Mouse (Mus musculus): Measurements from ENCODE around the gene Gm2174. TPM values are rescaled to one million over a fixed set of nuclear protein-coding genes. Genes with fewer than 3 reads are reported as not detected.

Gene Gm2174
- polyA plus RNA-seq, 1 experiment from 2014 or later: 1.0 TPM

DNA sequence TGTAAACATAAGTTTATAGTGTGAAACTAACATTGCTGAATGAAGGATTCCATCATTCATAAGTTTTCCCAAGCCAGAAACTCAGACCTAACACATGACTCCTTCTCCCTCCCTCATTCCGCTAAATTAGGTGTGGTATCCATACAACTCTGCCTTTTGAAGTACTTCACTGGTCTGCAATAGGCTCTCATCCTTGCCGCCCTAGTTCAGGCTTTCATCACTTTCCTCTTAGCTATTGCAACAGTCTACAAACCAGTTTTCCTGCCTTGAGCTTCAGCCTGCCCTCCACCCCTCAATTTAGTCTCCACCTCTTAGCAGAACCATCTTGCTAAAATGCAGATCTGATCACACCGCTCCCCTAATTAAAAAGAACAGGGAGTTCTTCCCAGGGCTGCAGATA, 29.8 kb downstream of the Gm2174 start:
- 80% methylated on average over 3 of the region's 3 CpGs for WGBS
- no peaks in the 10 kb centered on the region for H3K36me3 ChIP-seq (ENCODE audit: control insufficient read depth, insufficient read depth, low read length)
- no peak overlapping the region for H3K4me3 ChIP-seq (ENCODE audit: low read length)
- no peak overlapping the region for H3K4me2 ChIP-seq (replicated peaks; ENCODE audit: low read depth, low read length)
- no peaks in the 10 kb centered on the region for H3K9me3 ChIP-seq (ENCODE audit: control insufficient read depth, low read length)
- no peak for ATAC-seq (ENCODE audit: low FRiP score, low TSS enrichment)
- H3K4me1 ChIP-seq (ENCODE audit: control insufficient read depth, insufficient read depth, low read length): no peaks in the 10 kb centered on the region
- H3K9ac ChIP-seq (ENCODE audit: low read depth, low read length): no peak overlapping the region
- H3K27ac ChIP-seq (ENCODE audit: low read depth, low read length): no peak overlapping the region
- no peaks in the 10 kb centered on the region for H3K27me3 ChIP-seq (ENCODE audit: control insufficient read depth, insufficient read depth, low read length)

- Histone ChIP-seq H3K27ac (ENCODE audit: low read depth, low read length) (no peak overlapping the region), H3K9ac (ENCODE audit: low read depth, low read length) (no peak overlapping the region), H3K27me3 (ENCODE audit: control insufficient read depth, insufficient read depth, low read length) (no peaks in the 10 kb centered on the region), H3K36me3 (ENCODE audit: control insufficient read depth, insufficient read depth, low read length) (no peaks in the 10 kb centered on the region), H3K4me3 (ENCODE audit: low read length) (no peak overlapping the region), H3K4me2 (replicated peaks; ENCODE audit: low read depth, low read length) (no peak overlapping the region), H3K4me1 (ENCODE audit: control insufficient read depth, insufficient read depth, low read length) (no peaks in the 10 kb centered on the region), H3K9me3 (ENCODE audit: control insufficient read depth, low read length) (no peaks in the 10 kb centered on the region)
- ATAC-seq (ENCODE audit: low FRiP score, low TSS enrichment): no peak
- 82% methylated on average over 3 of the region's 3 CpGs for WGBS
Measured at GRCm38 (mm10) chrX:56481906-56482305, 34.1 kb downstream of the Gm2174 start.

GRCm38 (mm10) chrX:56489758-56490157, 42.0 kb downstream of the Gm2174 start:
- Histone ChIP-seq H3K4me2 (replicated peaks; ENCODE audit: low read depth, low read length) (no peak overlapping the region), H3K27me3 (ENCODE audit: control insufficient read depth, insufficient read depth, low read length) (no peaks in the 10 kb centered on the region), H3K27ac (ENCODE audit: low read depth, low read length) (no peak overlapping the region), H3K9me3 (ENCODE audit: control insufficient read depth, low read length) (no peaks in the 10 kb centered on the region), H3K36me3 (ENCODE audit: control insufficient read depth, insufficient read depth, low read length) (no peaks in the 10 kb centered on the region), H3K4me3 (ENCODE audit: low read length) (no peak overlapping the region), H3K4me1 (ENCODE audit: control insufficient read depth, insufficient read depth, low read length) (no peaks in the 10 kb centered on the region), H3K9ac (ENCODE audit: low read depth, low read length) (no peak overlapping the region)
- WGBS: 26% methylated on average over 1 of the region's 1 CpGs
- ATAC-seq (ENCODE audit: low FRiP score, low TSS enrichment): no peak

DNA sequence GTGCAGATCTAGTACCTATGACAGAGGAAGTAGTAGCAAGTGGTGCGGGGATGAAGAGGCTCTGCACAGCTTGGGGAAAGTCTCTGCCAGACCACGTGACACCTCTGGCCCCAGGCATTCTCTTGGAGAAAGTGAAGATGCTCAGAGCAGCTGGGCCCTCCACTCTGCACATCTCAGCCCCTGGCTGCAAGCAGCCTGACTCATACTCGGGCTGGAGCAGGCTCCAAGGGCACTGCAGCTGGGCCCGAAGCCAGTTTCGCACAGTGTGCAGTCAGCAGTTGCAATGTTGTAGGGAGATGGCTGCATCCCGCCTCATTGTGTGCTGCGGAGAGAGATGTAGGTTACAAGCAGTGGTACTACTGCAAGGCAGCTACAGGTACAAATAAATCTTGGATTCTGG, 49.5 kb downstream of the Gm2174 start:
- H3K4me2 ChIP-seq (replicated peaks; ENCODE audit: low read depth, low read length): no peak overlapping the region
- no peaks in the 10 kb centered on the region for H3K27me3 ChIP-seq (ENCODE audit: control insufficient read depth, insufficient read depth, low read length)
- no peak for ATAC-seq (ENCODE audit: low FRiP score, low TSS enrichment)
- H3K9me3 ChIP-seq (ENCODE audit: control insufficient read depth, low read length): no peaks in the 10 kb centered on the region
- H3K36me3 ChIP-seq (ENCODE audit: control insufficient read depth, insufficient read depth, low read length): peaks cover 2% of the 10 kb centered on the region; the same call in 1 of the 2 replicates
- WGBS: 85% methylated on average over 7 of the region's 7 CpGs
- H3K4me1 ChIP-seq (ENCODE audit: control insufficient read depth, insufficient read depth, low read length): no peaks in the 10 kb centered on the region
- no peak overlapping the region for H3K9ac ChIP-seq (ENCODE audit: low read depth, low read length)
- H3K4me3 ChIP-seq (ENCODE audit: low read length): no peak overlapping the region
- no peak overlapping the region for H3K27ac ChIP-seq (ENCODE audit: low read depth, low read length)

Other genes with a start within 250 kb of the Gm2174 start
- not detected in 2 replicates for gene Gm773, start 235.1 kb upstream of the Gm2174 start, polyA plus RNA-seq (2014; fragmentation: Nextera tagmentation; extraction: Ambion mirVana)
- 5.7 and 10.8 TPM in 2 replicates for gene Zfp449, start 101.6 kb upstream of the Gm2174 start, polyA plus RNA-seq (2014; fragmentation: Nextera tagmentation; extraction: Ambion mirVana)
- gene Smim10l2a, start 73.4 kb upstream of the Gm2174 start, polyA plus RNA-seq (2014; fragmentation: Nextera tagmentation; extraction: Ambion mirVana): 5.2 and 5.3 TPM in 2 replicates
- gene Ints6l, start 6.9 kb downstream of the Gm2174 start, polyA plus RNA-seq (2014; fragmentation: Nextera tagmentation; extraction: Ambion mirVana): 25.6 and 28.8 TPM in 2 replicates
- not detected in 2 replicates for gene Gm10477, start 76.8 kb downstream of the Gm2174 start, polyA plus RNA-seq (2014; fragmentation: Nextera tagmentation; extraction: Ambion mirVana)
- gene Gm648, start 101.6 kb downstream of the Gm2174 start, polyA plus RNA-seq (2014; fragmentation: Nextera tagmentation; extraction: Ambion mirVana): not detected in 2 replicates
- 18.8 and 33.5 TPM in 2 replicates for gene Mmgt1, start 150.1 kb downstream of the Gm2174 start, polyA plus RNA-seq (2014; fragmentation: Nextera tagmentation; extraction: Ambion mirVana)
- 5.7 and 7.3 TPM in 2 replicates for gene Slc9a6, start 161.8 kb downstream of the Gm2174 start, polyA plus RNA-seq (2014; fragmentation: Nextera tagmentation; extraction: Ambion mirVana)